Mouse (Mus musculus) MEL (cell line): ENCODE measurements around the gene Xrcc1. TPM values are rescaled to one million over a fixed set of nuclear protein-coding genes. Genes with fewer than 3 reads are reported as not detected.
A peak's percentile ranks its signal among the peaks of the same experiment; 100 is the strongest.
"Not testable (repeated sequence)": the region's sequence is repeated elsewhere in the genome, so short reads cannot be mapped to it uniquely, and the experiment has no call there.

Experiments
- DNase-seq: peaks from one replicate; pipeline ENCODE4 v3.0.0; 2011; ENCODE audit warnings: low read depth, low spot score
- H3K27ac ChIP-seq: 2 replicates; pipeline ENCODE4 v1.5.1; 2012; ENCODE audit warnings: low read depth, mild to moderate bottlenecking, control low read depth, low read length, moderate library complexity; ENCODE audit not compliant: control insufficient read depth
- H3K27me3 ChIP-seq, 2 experiments: fragments of 150-350 bp in 1 of 2; sonication (generic) in 1 of 2; 2 replicates each; pipeline ENCODE4 v1.6.1; 2012; ENCODE audit warnings: low read length in 2 of 2, mild to moderate bottlenecking in 2 of 2, improper control_type of control experiment in 1 of 2, moderate library complexity in 1 of 2; ENCODE audit not compliant: insufficient read depth in 2 of 2, control insufficient read depth in 1 of 2
- H3K36me3 ChIP-seq, 2 experiments: 2 replicates each; pipeline ENCODE4 v1.6.1; 2012 to 2014; ENCODE audit warnings: low read length in 2 of 2, improper control_type of control experiment in 1 of 2, inconsistent platforms in 1 of 2, mild to moderate bottlenecking in 1 of 2; ENCODE audit not compliant: insufficient read depth in 2 of 2, control insufficient read depth in 1 of 2
- H3K4me1 ChIP-seq, 2 experiments: fragments of 150-350 bp in 1 of 2; sonication (generic) in 1 of 2; 2 replicates each; pipeline ENCODE4 v1.6.1; 2012; ENCODE audit warnings: low read length in 2 of 2, improper control_type of control experiment in 1 of 2, mild to moderate bottlenecking in 1 of 2; ENCODE audit not compliant: insufficient read depth in 2 of 2, control insufficient read depth in 1 of 2
- H3K4me3 ChIP-seq, 2 experiments: fragments of 150-350 bp in 1 of 2; sonication (generic) in 1 of 2; 2 replicates each; pipeline ENCODE4 v1.5.1; 2012; ENCODE audit warnings: low read depth in 2 of 2, low read length in 2 of 2, mild to moderate bottlenecking in 2 of 2, moderate library complexity in 2 of 2, control low read depth in 1 of 2, improper control_type of control experiment in 1 of 2; ENCODE audit not compliant: control insufficient read depth in 1 of 2, insufficient read depth in 1 of 2
- H3K79me2 ChIP-seq: 2 replicates; pipeline ENCODE4 v1.6.1; 2012; ENCODE audit warnings: mild to moderate bottlenecking, low read length, moderate library complexity; ENCODE audit not compliant: control insufficient read depth, poor library complexity, insufficient read depth
- H3K9ac ChIP-seq: 2 replicates; pipeline ENCODE4 v1.6.1; 2012; ENCODE audit warnings: low read depth, mild to moderate bottlenecking, control low read depth, low read length, moderate library complexity; ENCODE audit not compliant: control insufficient read depth, poor library complexity, severe bottlenecking
- H3K9me3 ChIP-seq: fragments of 150-350 bp; sonication (generic); replicated peaks from 2 replicates; pipeline ENCODE4 v1.6.1; 2012; ENCODE audit warnings: mild to moderate bottlenecking, low read length, improper control_type of control experiment, moderate library complexity; ENCODE audit not compliant: insufficient read depth
- CTCF ChIP-seq, 3 experiments: IDR thresholded peaks in 2 of 3; conservative IDR thresholded peaks in 1 of 3; 2 replicates each; pipeline ENCODE4 v1.5.1; 2011 to 2012; ENCODE audit warnings: low read length in 3 of 3, low read depth in 2 of 3, mild to moderate bottlenecking in 2 of 3, improper control_type of control experiment in 1 of 3, inconsistent platforms in 1 of 3, mixed read lengths in 1 of 3, moderate library complexity in 1 of 3; ENCODE audit not compliant: control insufficient read depth in 1 of 3, insufficient read depth in 1 of 3, poor library complexity in 1 of 3, severe bottlenecking in 1 of 3
- E2F4 ChIP-seq: IDR thresholded peaks from 2 replicates; pipeline ENCODE4 v1.6.1; 2011; ENCODE audit warnings: low read depth, low read length, improper control_type of control experiment, borderline replicate concordance
- ELF1 ChIP-seq: IDR thresholded peaks from 2 replicates; pipeline ENCODE4 v1.6.1; 2014; ENCODE audit warnings: low read depth, mild to moderate bottlenecking, inconsistent platforms, low read length, improper control_type of control experiment, moderate library complexity
- GABPA ChIP-seq: IDR thresholded peaks from 2 replicates; pipeline ENCODE4 v1.6.1; 2012; ENCODE audit warnings: low read depth, mild to moderate bottlenecking, inconsistent platforms, low read length, improper control_type of control experiment, moderate library complexity
- GATA1 ChIP-seq: IDR thresholded peaks from 2 replicates; pipeline ENCODE4 v1.6.1; 2011; ENCODE audit warnings: low read depth, low read length, improper control_type of control experiment
- HCFC1 ChIP-seq: IDR thresholded peaks from 2 replicates; pipeline ENCODE4 v1.6.1; 2012; ENCODE audit warnings: low read depth, mild to moderate bottlenecking, inconsistent platforms, low read length, improper control_type of control experiment, moderate library complexity
- JUND ChIP-seq: IDR thresholded peaks from 2 replicates; pipeline ENCODE4 v1.6.1; 2011; ENCODE audit warnings: low read depth, mild to moderate bottlenecking, improper control_type of control experiment, low read length
- KAT2A ChIP-seq: conservative IDR thresholded peaks from 2 replicates; pipeline ENCODE4 v1.6.1; 2012; ENCODE audit warnings: low read depth, low read length, improper control_type of control experiment, inconsistent platforms
- MAX ChIP-seq: IDR thresholded peaks from 2 replicates; pipeline ENCODE4 v1.6.1; 2011; ENCODE audit warnings: low read length, improper control_type of control experiment
- MEF2A ChIP-seq: IDR thresholded peaks from 2 replicates; pipeline ENCODE4 v1.6.1; 2014; ENCODE audit warnings: low read depth, mild to moderate bottlenecking, inconsistent platforms, low read length, improper control_type of control experiment; ENCODE audit not compliant: poor library complexity, insufficient replicate concordance, severe bottlenecking; ENCODE audit errors: extremely low read depth
- NRF1 ChIP-seq: IDR thresholded peaks from 2 replicates; pipeline ENCODE4 v1.6.1; 2014; ENCODE audit warnings: low read depth, mild to moderate bottlenecking, inconsistent platforms, low read length, improper control_type of control experiment, moderate library complexity; ENCODE audit not compliant: poor library complexity, insufficient read depth, severe bottlenecking
- POLR2AphosphoS5 ChIP-seq: IDR thresholded peaks from 2 replicates; pipeline ENCODE4 v1.6.1; 2012; ENCODE audit warnings: low read depth, borderline replicate concordance, mild to moderate bottlenecking, inconsistent platforms, low read length, moderate library complexity, mixed read lengths
- RAD21 ChIP-seq: IDR thresholded peaks from 2 replicates; pipeline ENCODE4 v1.6.1; 2011; ENCODE audit warnings: mild to moderate bottlenecking, low read depth, low read length, improper control_type of control experiment
- SMC3 ChIP-seq: IDR thresholded peaks from 2 replicates; pipeline ENCODE4 v1.6.1; 2011; ENCODE audit warnings: low read depth, low read length, improper control_type of control experiment
- TBP ChIP-seq: IDR thresholded peaks from 2 replicates; pipeline ENCODE4 v1.8.0; 2011; ENCODE audit warnings: low read depth, low read length, improper control_type of control experiment
- USF1 ChIP-seq: IDR thresholded peaks from 2 replicates; pipeline ENCODE4 v1.6.1; 2014; ENCODE audit warnings: low read depth, mild to moderate bottlenecking, inconsistent platforms, low read length, improper control_type of control experiment, moderate library complexity
- ZKSCAN1 ChIP-seq: IDR thresholded peaks from 2 replicates; pipeline ENCODE4 v1.6.1; 2012; ENCODE audit warnings: low read depth, mild to moderate bottlenecking, inconsistent platforms, low read length, improper control_type of control experiment, moderate library complexity
- ZNF384 ChIP-seq: IDR thresholded peaks from 2 replicates; pipeline ENCODE4 v1.6.1; 2012; ENCODE audit warnings: low read depth, mild to moderate bottlenecking, inconsistent platforms, low read length, improper control_type of control experiment
- polyA plus RNA-seq, 2 experiments: library from polyadenylated mRNA; stranded (reverse) in 1 of 2; unstranded in 1 of 2; fragments of >175 nt in 1 of 2; fragments of >200 nt in 1 of 2; gene quantifications; 2 replicates each; pipeline versions ENCODE4 v1.2.1 to v1.2.4; 2012; ENCODE audit warnings: low replicate concordance in 2 of 2, low read depth in 1 of 2; ENCODE audit not compliant: insufficient read length in 2 of 2, insufficient read depth in 1 of 2, missing spikeins in 1 of 2
- total RNA-seq: library from RNA; depleted of rRNA; stranded (reverse); fragments of 300-350 nt; gene quantifications from 2 replicates; pipeline ENCODE4 v1.2.3, GENCODE M21; 2012

Xrcc1 gene
- total and polyA plus RNA-seq, 3 experiments, result 97.4 to 574 (median 101) TPM

GRCm38 (mm10) chr7:24516319-24516718, 29.8 kb upstream of the Xrcc1 start:
- peak; percentile 68 for DNase-seq

DNA sequence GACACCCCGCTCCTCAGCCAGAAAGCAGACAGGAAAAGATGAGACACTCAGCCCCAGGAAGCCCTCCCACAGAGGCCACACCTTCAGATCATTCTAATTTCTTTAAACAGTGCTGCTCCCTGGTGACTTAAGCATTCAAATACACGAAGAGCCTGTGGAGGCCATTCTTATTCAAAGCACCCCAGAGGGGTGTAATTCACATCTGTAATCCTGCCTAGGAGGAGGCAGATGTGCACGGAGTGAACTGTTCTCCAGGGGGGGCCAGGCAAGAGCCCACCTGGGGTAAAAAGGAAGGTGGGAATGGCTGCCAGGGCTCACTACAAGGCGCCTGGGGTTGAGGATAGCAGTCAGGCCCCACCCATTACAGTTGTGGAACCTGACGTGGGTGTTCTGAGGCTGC, 29.0 kb upstream of the Xrcc1 start:
- no peak for TF ChIP-seq GATA1
- TF ChIP-seq GABPA, result no peak
- TF ChIP-seq JUND, result no peak
- TF ChIP-seq ELF1, result no peak
- no peak for TF ChIP-seq KAT2A
- TF ChIP-seq E2F4, result no peak
- TF ChIP-seq HCFC1, result no peak
- TF ChIP-seq MAX, result no peak
- TF ChIP-seq, all 39 proteins: peak for 0
- Histone ChIP-seq H3K36me3 (no peaks in the 10 kb centered on the region), H3K79me2 (no peaks in the 10 kb centered on the region), H3K4me1 (no peaks in the 10 kb centered on the region), H3K27ac (no peak overlapping the region), H3K9me3 (no peaks in the 10 kb centered on the region), H3K9ac (no peak overlapping the region), H3K4me3 (no peak overlapping the region), H3K27me3 (no peaks in the 10 kb centered on the region)
- no peak for DNase-seq

More at GRCm38 (mm10) chr7:24516319-24516718, 29.8 kb upstream of the Xrcc1 start:
- not testable (repeated sequence) for H3K4me3 ChIP-seq, H3K27ac ChIP-seq, H3K9me3 ChIP-seq, H3K79me2 ChIP-seq, H3K27me3 ChIP-seq
- peak in 2 of 3 experiments; percentile 52 to 65; a peak in 5 of 6 replicates for TF ChIP-seq CTCF (IDR thresholded peaks at IDR 0.05 in 2 of 3, conservative IDR thresholded peaks at IDR 0.05 in 1 of 3; ENCODE audit: control insufficient read depth in 1 of 3, insufficient read depth in 1 of 3, low read depth in 2 of 3, low read length in 3 of 3, poor library complexity in 1 of 3, severe bottlenecking in 1 of 3)
- TF ChIP-seq ZNF384, result peak; percentile 74
- peak; percentile 46 for TF ChIP-seq RAD21
- peak; percentile 48 for TF ChIP-seq SMC3
- TF ChIP-seq, all 39 proteins: peak for 4; not testable (repeated sequence) for 35
- not testable (repeated sequence) for H3K9ac ChIP-seq, H3K4me1 ChIP-seq, H3K36me3 ChIP-seq

- no peak overlapping the region for H3K4me3 ChIP-seq
- no peak overlapping the region for H3K27ac ChIP-seq
- TF ChIP-seq ZKSCAN1 (no peak), CTCF (IDR thresholded peaks at IDR 0.05 in 2 of 3, conservative IDR thresholded peaks at IDR 0.05 in 1 of 3; ENCODE audit: control insufficient read depth in 1 of 3, insufficient read depth in 1 of 3, low read depth in 2 of 3, low read length in 3 of 3, poor library complexity in 1 of 3, severe bottlenecking in 1 of 3) (no peak), POLR2AphosphoS5 (no peak), NRF1 (no peak), USF1 (no peak), MEF2A (no peak), TBP (no peak)
- H3K9me3 ChIP-seq, result no peaks in the 10 kb centered on the region
- H3K27me3 ChIP-seq, result no peaks in the 10 kb centered on the region
- DNase-seq, result no peak
- no peak overlapping the region for H3K9ac ChIP-seq
- no peaks in the 10 kb centered on the region for H3K36me3 ChIP-seq
- H3K79me2 ChIP-seq, result no peaks in the 10 kb centered on the region
- H3K4me1 ChIP-seq, result no peaks in the 10 kb centered on the region
These were observed 28.4 kb upstream of the Xrcc1 start for GRCm38 (mm10) chr7:24517654-24518053.
